Mouse (Mus musculus): ENCODE measurements at regions not wholly inside any gene's neighbourhood (a gene's known extent, or its start where the extent isn't known, plus 50 kb on each side); places are given as distances from the start of the nearest gene placed in this dataset.

- DNase-seq (no peak), ATAC-seq (ENCODE audit: low read depth) (no peak)
- Histone ChIP-seq H3K4me1 (replicated peaks) (no peaks in the 10 kb centered on the region), H3K4me3 (replicated peaks) (no peak overlapping the region), H3K9me3 (replicated peaks) (no peaks in the 10 kb centered on the region), H3K36me3 (no peaks in the 10 kb centered on the region), H3K27ac (no peak overlapping the region), H3K9ac (no peak overlapping the region), H3K4me2 (no peak overlapping the region), H3K27me3 (no peaks in the 10 kb centered on the region)
- 46% methylated on average over 6 of the region's 6 CpGs for WGBS (ENCODE audit: insufficient replicate concordance)
Measured at GRCm38 (mm10) chr1:126916369-126916768, 85.8 kb upstream of the Nckap5 start.

- H3K9me3 ChIP-seq (replicated peaks) = no peaks in the 10 kb centered on the region
- WGBS (ENCODE audit: insufficient replicate concordance) = 63% methylated on average over 12 of the region's 12 CpGs
- DNase-seq = no peak
Measured at GRCm38 (mm10) chr1:126911277-126912060, 80.9 kb upstream of the Nckap5 start.

GRCm38 (mm10) chr1:126907417-126907816 lies 76.8 kb upstream of the Nckap5 start:
- H3K27ac ChIP-seq = no peak overlapping the region
- H3K27me3 ChIP-seq = no peaks in the 10 kb centered on the region
- ATAC-seq (ENCODE audit: low read depth) (no peak), DNase-seq (no peak)
- H3K4me1 ChIP-seq (replicated peaks) = no peaks in the 10 kb centered on the region
- H3K4me3 ChIP-seq (replicated peaks) = no peak overlapping the region
- WGBS (ENCODE audit: insufficient replicate concordance) = 55% methylated on average over 2 of the region's 2 CpGs
- H3K9me3 ChIP-seq (replicated peaks) = no peaks in the 10 kb centered on the region
- no peak overlapping the region for H3K9ac ChIP-seq
- H3K36me3 ChIP-seq = no peaks in the 10 kb centered on the region
- H3K4me2 ChIP-seq = no peak overlapping the region

More at GRCm38 (mm10) chr1:126911277-126912060, 80.9 kb upstream of the Nckap5 start:
- H3K27ac ChIP-seq = no peak overlapping the region
- no peak for ATAC-seq (ENCODE audit: low read depth)
- no peaks in the 10 kb centered on the region for H3K36me3 ChIP-seq
- H3K27me3 ChIP-seq = no peaks in the 10 kb centered on the region
- H3K9ac ChIP-seq = no peak overlapping the region
- no peak overlapping the region for H3K4me3 ChIP-seq (replicated peaks)
- H3K4me2 ChIP-seq = no peak overlapping the region
- no peaks in the 10 kb centered on the region for H3K4me1 ChIP-seq (replicated peaks)

GRCm38 (mm10) chr1:126898484-126898883 lies 67.9 kb upstream of the Nckap5 start:
- no peak overlapping the region for H3K27ac ChIP-seq
- no peaks in the 10 kb centered on the region for H3K4me1 ChIP-seq (replicated peaks)
- WGBS (ENCODE audit: insufficient replicate concordance) = 41% methylated on average over 3 of the region's 3 CpGs
- no peak for ATAC-seq (ENCODE audit: low read depth)
- H3K36me3 ChIP-seq = no peaks in the 10 kb centered on the region
- H3K9me3 ChIP-seq (replicated peaks) = no peaks in the 10 kb centered on the region
- H3K4me2 ChIP-seq = no peak overlapping the region
- no peak overlapping the region for H3K4me3 ChIP-seq (replicated peaks)
- DNase-seq = no peak
- no peaks in the 10 kb centered on the region for H3K27me3 ChIP-seq
- H3K9ac ChIP-seq = no peak overlapping the region

GRCm38 (mm10) chr1:126896895-126897294 lies 66.3 kb upstream of the Nckap5 start:
- WGBS (ENCODE audit: insufficient replicate concordance) = 60% methylated on average over 4 of the region's 4 CpGs
- no peak for DNase-seq
- no peak overlapping the region for H3K27ac ChIP-seq
- H3K4me1 ChIP-seq (replicated peaks) = no peaks in the 10 kb centered on the region
- ATAC-seq (ENCODE audit: low read depth) = no peak
- no peak overlapping the region for H3K4me3 ChIP-seq (replicated peaks)
- no peak overlapping the region for H3K4me2 ChIP-seq
- no peaks in the 10 kb centered on the region for H3K9me3 ChIP-seq (replicated peaks)
- H3K36me3 ChIP-seq = no peaks in the 10 kb centered on the region
- H3K27me3 ChIP-seq = no peaks in the 10 kb centered on the region
- no peak overlapping the region for H3K9ac ChIP-seq

GRCm38 (mm10) chr1:126880801-126881200 lies 50.2 kb upstream of the Nckap5 start:
- H3K4me3 ChIP-seq (replicated peaks) = no peak overlapping the region
- DNase-seq (no peak), ATAC-seq (ENCODE audit: low read depth) (no peak)
- no peaks in the 10 kb centered on the region for H3K27me3 ChIP-seq
- no peaks in the 10 kb centered on the region for H3K36me3 ChIP-seq
- H3K9me3 ChIP-seq (replicated peaks) = no peaks in the 10 kb centered on the region
- WGBS (ENCODE audit: insufficient replicate concordance) = 75% methylated on average over 3 of the region's 3 CpGs
- H3K4me2 ChIP-seq = no peak overlapping the region
- no peak overlapping the region for H3K9ac ChIP-seq
- no peak overlapping the region for H3K27ac ChIP-seq
- H3K4me1 ChIP-seq (replicated peaks) = no peaks in the 10 kb centered on the region

Measured in liver, embryonic 13.5 days (tissue).